Mouse (Mus musculus) layer of hippocampus, postnatal 14 days (tissue): Measurements from ENCODE around the gene Disp2. TPM values are rescaled to one million over a fixed set of nuclear protein-coding genes. Genes with fewer than 3 reads are reported as not detected.

Experiments used
- DNase-seq, 2 experiments: peaks; one replicate each; pipeline ENCODE4 v3.0.0; 2021 to 2022; ENCODE audit warnings: low spot score in 2 of 2, mixed read lengths in 1 of 2
- total RNA-seq, 2 experiments: library from RNA; stranded (reverse); gene quantifications; 2 replicates each; pipeline ENCODE4 v1.2.3; 2021

Disp2 gene
- total RNA-seq, 2 experiments from 2014 or later: 218 to 234 TPM

- DNase-seq: no peak
Observed at GRCm38 (mm10) chr2:118755407-118755806, 24.1 kb upstream of the Disp2 start.

DNA sequence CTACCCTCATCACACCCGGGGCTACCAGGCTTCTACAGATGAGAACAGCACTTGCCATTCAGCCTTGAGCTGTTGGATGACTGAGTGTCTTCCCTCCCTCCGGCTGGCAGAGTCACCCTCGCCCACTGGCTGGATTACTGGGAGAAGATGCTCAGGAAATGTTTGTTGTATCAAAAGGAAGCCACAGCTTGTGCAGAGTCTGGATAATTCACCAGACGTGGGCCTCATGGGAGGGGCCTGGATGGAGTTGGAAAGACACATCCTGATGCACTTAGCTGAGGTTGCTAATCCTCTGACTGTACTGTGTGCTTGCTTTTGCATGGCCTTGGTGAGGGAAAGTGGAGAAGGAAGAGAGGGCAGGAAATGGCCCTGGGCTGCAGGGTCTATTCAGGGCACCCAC, 23.4 kb upstream of the Disp2 start:
- no peak for DNase-seq

DNA sequence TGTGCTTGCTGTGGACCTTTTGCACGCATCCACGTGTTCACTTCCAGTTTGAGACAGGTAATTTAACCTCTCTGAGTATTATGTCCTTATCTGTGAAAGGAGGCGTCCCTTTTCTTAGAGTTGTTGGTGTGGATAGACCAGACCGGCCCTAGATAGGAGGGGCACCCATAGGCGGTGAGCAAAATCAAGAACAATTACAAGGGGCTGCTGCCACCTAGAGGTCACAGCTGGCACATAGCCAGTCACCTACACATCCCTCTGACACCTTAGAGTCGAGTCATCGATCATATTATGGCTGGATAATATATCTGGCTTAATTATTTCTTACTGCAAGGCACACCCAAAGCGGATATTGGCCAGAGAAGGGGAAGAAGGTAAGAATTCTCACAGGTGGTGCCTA, 19.7 kb upstream of the Disp2 start:
- no peak for DNase-seq

DNA sequence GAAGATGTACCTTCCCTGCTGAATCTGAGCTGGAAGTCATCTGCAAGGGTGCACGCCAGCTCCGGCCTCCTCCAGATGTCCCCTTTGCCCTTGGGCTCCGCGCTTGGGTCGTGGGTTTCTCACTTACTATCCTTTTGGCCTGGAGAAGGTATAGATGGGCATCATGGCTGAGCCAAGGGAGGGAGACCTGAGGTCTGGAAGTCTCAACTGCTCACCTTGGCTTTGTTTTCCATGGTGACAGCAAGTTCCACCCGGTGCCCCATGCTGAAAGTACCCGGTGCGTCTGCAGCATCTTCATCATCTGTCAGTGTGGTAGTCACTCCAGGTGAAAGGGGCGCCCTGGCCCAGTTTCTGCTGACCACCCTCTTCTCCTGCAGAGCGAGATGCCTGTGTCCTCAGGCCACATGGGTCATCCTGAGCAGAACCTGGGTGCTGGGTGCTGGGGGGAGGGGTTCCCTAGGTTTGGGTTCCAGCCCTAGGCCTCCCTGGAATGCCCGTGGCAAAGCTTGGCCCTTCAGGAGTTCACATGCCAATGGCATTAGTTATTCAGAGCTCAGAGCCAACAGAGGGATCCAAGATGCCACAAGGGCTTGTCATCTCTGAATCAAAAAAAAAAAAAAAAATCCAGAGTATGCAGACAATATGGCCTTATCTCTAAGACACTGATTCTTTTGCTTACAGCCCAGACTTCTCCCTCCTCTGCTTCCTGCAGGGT, 19.1 kb upstream of the Disp2 start:
- DNase-seq: no peak

- no peak for DNase-seq
Observed at GRCm38 (mm10) chr2:118761358-118761757, 18.2 kb upstream of the Disp2 start.

- peak; percentile 83 to 86 for DNase-seq
Observed at GRCm38 (mm10) chr2:118761906-118762783, 17.4 kb upstream of the Disp2 start, which contains the start of gene Ccdc9b. Gene Ccdc9b, minus strand, starts transcription at chr2:118762661.

GRCm38 (mm10) chr2:118762784-118763148, 16.8 kb upstream of the Disp2 start:
- no peak for DNase-seq

DNA sequence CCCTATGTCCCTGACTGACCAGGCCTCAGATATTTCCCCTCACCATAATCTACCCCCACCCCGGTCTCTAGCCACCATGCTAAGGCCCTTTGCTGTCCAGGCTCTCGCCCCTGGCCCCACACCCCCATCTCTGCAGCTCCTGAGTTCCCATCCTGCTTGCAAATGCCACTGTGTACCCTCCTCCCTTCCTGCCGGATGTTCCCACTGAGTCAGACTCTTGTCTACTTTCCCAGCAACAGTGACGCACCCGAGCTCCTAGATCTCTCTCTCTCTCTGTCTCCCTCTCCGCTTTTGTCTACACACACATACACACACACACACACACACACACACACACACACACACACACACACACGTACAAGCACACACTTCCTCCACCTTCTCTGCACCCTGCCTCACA, 16.1 kb upstream of the Disp2 start:
- peak in 1 of 2 experiments; percentile 56 for DNase-seq

DNA sequence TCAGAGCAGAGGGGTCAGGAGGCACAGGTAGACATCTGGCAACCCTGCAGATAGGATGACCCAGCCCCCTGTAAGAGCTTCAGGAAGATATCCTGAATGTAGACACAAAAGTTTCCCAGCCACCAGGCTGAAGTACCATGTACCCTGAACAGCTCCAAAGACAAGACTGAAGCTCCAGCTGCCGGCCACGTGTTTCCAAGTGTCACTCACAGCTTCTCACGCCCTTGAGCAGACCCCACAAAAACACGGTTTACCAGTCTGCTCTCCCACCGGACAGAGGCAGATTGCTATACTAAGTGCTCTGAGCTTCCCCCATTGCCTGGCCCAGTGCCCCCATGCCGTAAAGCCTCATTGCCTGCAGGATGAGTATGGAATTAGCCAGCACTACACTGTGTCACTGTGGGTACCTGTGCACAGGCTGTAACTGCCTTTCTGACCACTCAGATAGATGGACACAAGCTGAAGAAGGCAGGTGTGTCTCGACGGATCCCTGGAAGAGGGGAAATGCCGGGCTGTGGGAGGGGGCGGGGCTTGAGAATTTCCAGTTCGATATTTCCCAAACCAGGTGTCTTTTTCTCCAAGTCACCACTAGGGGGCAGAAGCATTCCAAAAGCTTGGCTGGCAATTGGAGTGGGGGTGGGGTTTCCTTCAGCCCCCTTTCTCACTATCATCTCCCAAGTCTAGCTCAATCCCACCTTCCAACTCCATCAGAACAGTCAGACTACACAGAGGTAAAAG, 15.3 kb upstream of the Disp2 start:
- DNase-seq: peak in 1 of 2 experiments; percentile 62

DNA sequence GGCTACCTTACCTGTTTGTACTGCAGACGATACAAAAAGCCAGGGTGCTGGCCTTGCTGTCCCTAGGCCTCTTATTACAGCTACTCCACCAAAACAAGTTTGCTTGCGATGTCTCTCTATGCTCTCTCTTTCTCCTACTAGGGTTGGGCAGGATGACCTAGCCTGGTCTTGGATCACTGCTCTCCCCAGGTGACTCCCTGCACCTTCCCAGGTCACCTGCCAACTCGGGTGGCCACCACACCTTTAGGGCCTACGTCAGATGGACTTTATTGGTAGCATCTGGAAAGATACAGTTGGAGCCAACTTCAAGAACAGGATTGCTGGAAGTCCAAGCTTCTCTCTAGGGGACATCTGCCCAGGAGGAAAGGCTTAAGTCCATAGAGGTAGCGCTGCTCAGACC, 14.6 kb upstream of the Disp2 start:
- DNase-seq: no peak

- DNase-seq: no peak
Observed at GRCm38 (mm10) chr2:118766041-118767033, 13.2 kb upstream of the Disp2 start.

DNA sequence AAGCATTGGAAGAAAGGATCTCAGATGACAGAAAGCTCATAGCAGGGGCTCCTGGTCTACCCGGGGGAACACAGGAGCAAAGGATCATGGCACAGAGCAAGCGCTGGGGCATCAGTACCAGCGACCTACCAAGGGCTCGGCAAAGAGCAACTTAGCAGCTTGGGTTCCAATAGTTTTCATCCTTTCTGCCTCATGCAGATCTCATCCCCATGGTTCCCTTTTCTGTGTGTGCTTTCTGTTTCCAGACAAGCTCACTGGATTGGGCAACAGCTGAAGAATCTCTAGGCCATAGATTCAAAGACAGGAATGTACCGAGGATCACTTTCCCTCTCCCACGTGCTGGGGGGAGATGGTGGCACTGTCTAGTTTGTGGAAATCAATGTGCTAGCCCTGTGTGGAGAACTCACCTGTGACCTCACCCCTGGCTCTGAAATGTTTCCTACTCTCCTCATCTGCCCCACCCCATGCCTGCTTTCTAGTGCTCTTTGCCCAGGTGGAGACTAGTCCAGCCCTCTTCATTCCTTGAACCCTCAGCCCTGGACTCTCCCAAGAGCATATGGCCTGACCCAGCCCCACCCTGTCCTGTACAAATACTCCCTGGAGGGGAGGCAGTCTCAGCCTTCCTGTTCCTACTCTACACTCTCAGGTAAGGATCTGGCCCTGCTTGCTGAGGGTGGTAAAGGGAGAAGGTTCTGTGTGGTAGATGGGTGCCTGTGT, 7.2 kb upstream of the Disp2 start, which contains the start of gene Phgr1:
Gene Phgr1, plus strand, starts transcription at position 612 of the 717 bp plus-strand sequence.
- DNase-seq: no peak

- no peak for DNase-seq
Observed at GRCm38 (mm10) chr2:118774536-118774935, 5.0 kb upstream of the Disp2 start.

- DNase-seq: no peak
Observed at GRCm38 (mm10) chr2:118775396-118775795, 4.1 kb upstream of the Disp2 start.

DNA sequence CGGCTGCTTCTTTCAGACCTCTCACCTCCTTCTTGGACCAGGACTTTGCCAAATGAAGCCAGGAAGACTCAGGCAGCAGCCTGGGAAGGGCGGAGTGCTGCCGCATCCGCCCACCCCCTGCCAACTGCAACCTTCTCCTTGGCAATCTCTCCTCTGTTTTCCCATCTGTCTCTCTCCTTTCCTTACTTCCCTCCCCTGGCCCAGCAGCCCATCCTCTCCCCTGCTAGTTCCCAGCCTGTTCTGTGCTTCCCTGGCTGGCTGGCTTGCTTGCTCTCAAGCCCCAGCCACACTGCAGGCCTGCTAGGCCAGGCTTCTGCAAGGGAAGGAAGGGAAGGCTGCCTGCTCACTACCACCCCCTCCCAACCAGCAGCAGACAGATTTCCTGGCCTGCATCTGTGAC, 3.7 kb upstream of the Disp2 start:
- DNase-seq: peak in 1 of 2 experiments; percentile 55

DNA sequence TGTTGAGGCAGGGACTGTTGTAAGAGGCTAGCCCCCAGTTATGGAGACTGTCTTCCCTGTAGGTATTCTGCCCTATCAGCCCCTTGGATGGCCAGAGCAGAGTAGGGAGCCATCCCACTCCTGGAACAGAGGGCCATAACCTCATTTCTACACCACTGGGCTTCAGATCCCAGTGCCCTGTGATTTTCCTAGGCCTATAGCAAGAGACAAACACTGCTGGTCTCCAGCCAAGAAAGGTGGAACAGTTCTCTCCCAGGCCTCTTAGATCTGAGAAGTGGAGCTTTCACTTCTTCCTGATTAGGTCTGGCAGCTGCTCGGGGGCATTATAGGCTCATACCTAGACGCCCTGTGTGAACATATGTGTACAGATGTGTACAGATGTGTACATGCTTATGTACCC, 3.2 kb upstream of the Disp2 start:
- no peak for DNase-seq

- no peak for DNase-seq
Observed at GRCm38 (mm10) chr2:118778418-118778817, 1.1 kb upstream of the Disp2 start.

DNA sequence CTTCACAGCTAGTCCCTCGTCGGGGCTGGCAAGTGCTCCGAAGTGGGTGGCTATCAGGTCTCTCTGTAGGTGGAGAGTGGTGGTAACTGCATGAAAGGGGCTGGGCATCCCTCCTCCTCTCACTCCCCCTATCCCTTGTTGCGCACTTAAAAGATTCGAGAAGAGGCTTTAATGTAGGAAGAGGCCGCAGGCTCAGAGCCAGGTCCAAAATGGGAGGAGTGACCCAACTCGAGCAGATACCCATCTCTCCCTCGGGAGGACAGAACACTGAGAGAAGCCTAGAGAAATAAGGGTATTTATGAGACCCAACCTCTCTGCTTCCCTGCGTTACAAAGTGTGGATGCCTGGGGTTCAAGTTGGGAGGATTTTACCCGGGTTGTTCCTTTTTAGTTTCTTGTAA, 454 bp upstream of the Disp2 start:
- DNase-seq: no peak

DNA sequence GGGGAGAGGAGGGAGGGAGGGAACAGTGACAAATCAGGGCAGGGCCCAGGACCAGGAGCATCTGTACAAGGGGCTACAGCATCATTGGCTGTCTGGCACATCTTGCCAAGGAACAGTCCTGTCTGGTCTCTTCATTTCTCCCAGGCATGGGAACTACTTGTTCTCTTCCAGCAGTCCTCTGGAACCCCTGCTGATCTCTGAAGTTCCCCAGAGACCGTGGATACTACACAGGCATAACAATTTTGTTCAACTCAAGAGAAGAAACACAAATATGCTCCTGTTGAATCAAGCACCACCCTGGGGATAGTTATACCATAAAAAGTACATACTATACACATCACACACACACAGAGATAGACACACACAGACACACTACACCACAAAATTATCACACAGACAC, 1.6 kb downstream of the Disp2 start:
- no peak for DNase-seq

- DNase-seq: no peak
Observed at GRCm38 (mm10) chr2:118782303-118782702, 2.8 kb downstream of the Disp2 start.
